In the genomic region with DNA sequence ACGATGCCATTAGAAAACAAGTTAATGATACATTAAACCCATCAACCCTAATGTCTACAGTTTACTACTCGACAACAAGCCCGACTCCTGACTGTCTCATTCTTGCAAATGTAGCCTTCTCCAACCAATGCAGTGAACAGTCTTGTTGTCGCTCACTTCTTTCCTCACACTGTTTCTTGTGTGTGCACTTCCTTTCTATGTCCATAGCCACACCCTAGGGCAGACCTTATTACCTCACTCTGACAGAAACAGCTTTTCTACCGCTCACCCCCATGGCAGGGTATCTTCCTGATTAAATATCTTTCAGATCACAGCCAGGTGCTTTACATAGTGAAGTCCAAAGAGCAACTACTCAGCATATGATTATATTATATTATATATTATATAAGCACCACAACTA, we compare ENCODE assay signal across 16 mouse cellular contexts. TPM values are rescaled to one million over a fixed set of nuclear protein-coding genes. Genes with fewer than 3 reads are reported as not detected.
DNase-seq lines count a peak whose midpoint lies in the region; ATAC-seq and TF ChIP-seq lines count a peak whose summit lies in the region.
"Had no signal": no experiment of that assay in that cellular context is flagged by ENCODE, and none has a peak within 500 bp of the region (broad histone marks: within the 10 kb centered on the region; RNA-seq: fewer than 3 reads in every experiment).

No protein-coding gene starts in this region.

- H3K9ac ChIP-seq in hindbrain, embryonic 15.5 days, result no peak overlapping the region
- no peak overlapping the region for H3K9ac ChIP-seq in hindbrain, embryonic 11.5 days (ENCODE audit: low read depth, low read length)
- H3K9ac ChIP-seq: embryonic facial prominence, embryonic 12.5 days; liver, embryonic 15.5 days had no signal

- H3K9me3 ChIP-seq in hindbrain, embryonic 15.5 days, result no peaks in the 10 kb centered on the region
- no peaks in the 10 kb centered on the region for H3K9me3 ChIP-seq in hindbrain, embryonic 11.5 days (ENCODE audit: control insufficient read depth, low read length)
- H3K9me3 ChIP-seq: embryonic facial prominence, embryonic 12.5 days; liver, embryonic 15.5 days had no signal

- intact Hi-C loops in heart, postnatal 14 days (cut with DNase I), result no loop called here

- WGBS in hindbrain, embryonic 15.5 days, result 65% methylated on average over 5 of the region's 5 CpGs
- WGBS in hindbrain, embryonic 11.5 days, result 83% methylated on average over 5 of the region's 5 CpGs

- H3K4me2 ChIP-seq in hindbrain, embryonic 15.5 days, result 0 out of 2 replicates have a peak overlapping the region, but pooled peaks have one; percentile 13
- H3K4me2 ChIP-seq in hindbrain, embryonic 11.5 days (replicated peaks; ENCODE audit: low read depth, low read length), result no peak overlapping the region
- H3K4me2 ChIP-seq in myocyte (ENCODE audit: low read depth), result peak overlapping the region; percentile 90
- H3K4me2 ChIP-seq: embryonic facial prominence, embryonic 12.5 days; liver, embryonic 15.5 days; midbrain, embryonic 11.5 days had no signal

- H3K4me3 ChIP-seq in hindbrain, embryonic 15.5 days, result no peak overlapping the region
- no peak overlapping the region for H3K4me3 ChIP-seq in hindbrain, embryonic 11.5 days (ENCODE audit: low read depth, low read length)
- H3K4me3 ChIP-seq in myocyte, result peak overlapping the region; percentile 2
- H3K4me3 ChIP-seq: embryonic facial prominence, embryonic 12.5 days; liver, embryonic 15.5 days had no signal

- H3K27me3 ChIP-seq in hindbrain, embryonic 15.5 days, result no peaks in the 10 kb centered on the region
- no peaks in the 10 kb centered on the region for H3K27me3 ChIP-seq in hindbrain, embryonic 11.5 days (ENCODE audit: control insufficient read depth, insufficient read depth, low read length)
- H3K27me3 ChIP-seq in myocyte (ENCODE audit: control insufficient read depth, insufficient read depth, insufficient read length), result no peaks in the 10 kb centered on the region
- H3K27me3 ChIP-seq: embryonic facial prominence, embryonic 12.5 days; liver, embryonic 15.5 days had no signal

- DNase-seq in hindbrain, embryonic 11.5 days (ENCODE audit: low spot score), result no peak
- DNase-seq in CD4-positive, CD25-positive, alpha-beta regulatory T cell, adult 2 months (ENCODE audit: low read depth, low spot score), result peak; percentile 60
- no peak for DNase-seq in urinary bladder, adult 18-20 months (ENCODE audit: low spot score in 2 of 2)
- no peak for DNase-seq in heart, postnatal 14 days
- no peak for DNase-seq in embryo, embryonic 9.5 days (ENCODE audit: extremely low spot score)
- DNase-seq: cerebellum, adult 11-12 months; cerebellum, postnatal 36 days; gastrocnemius, postnatal 14 days; lung, postnatal 14 days; spleen, adult 18-20 months had no signal

- no peak overlapping the region for H3K27ac ChIP-seq in hindbrain, embryonic 15.5 days (replicated peaks)
- H3K27ac ChIP-seq in hindbrain, embryonic 11.5 days (ENCODE audit: low read depth, low read length), result no peak overlapping the region
- H3K27ac ChIP-seq: embryonic facial prominence, embryonic 12.5 days; liver, embryonic 15.5 days had no signal

- H3K36me3 ChIP-seq in hindbrain, embryonic 15.5 days, result no peaks in the 10 kb centered on the region
- H3K36me3 ChIP-seq in hindbrain, embryonic 11.5 days (ENCODE audit: control insufficient read depth, insufficient read depth, low read length), result no peaks in the 10 kb centered on the region
- H3K36me3 ChIP-seq in myocyte (ENCODE audit: control insufficient read depth, insufficient read depth), result no peaks in the 10 kb centered on the region
- H3K36me3 ChIP-seq: embryonic facial prominence, embryonic 12.5 days; liver, embryonic 15.5 days had no signal

- peak; percentile 27 for ATAC-seq in hindbrain, embryonic 15.5 days (ENCODE audit: low FRiP score, low read depth)
- ATAC-seq in hindbrain, embryonic 11.5 days (ENCODE audit: low FRiP score), result no peak
- peak; percentile 59 for ATAC-seq in inflammation-experienced regulatory T-cells, adult 6 months

- H3ac ChIP-seq in myocyte (ENCODE audit: control insufficient read depth, insufficient read length), result no peak overlapping the region

- no peak for TF ChIP-seq POLR2A in myocyte (IDR thresholded peaks at IDR 0.05; ENCODE audit: insufficient read length, low read depth)

- H3K79me2 ChIP-seq in myocyte (ENCODE audit: control insufficient read depth, insufficient read depth), result peaks cover 93% of the 10 kb centered on the region

- peaks cover 36% of the 10 kb centered on the region for H3K4me1 ChIP-seq in hindbrain, embryonic 15.5 days (replicated peaks)
- H3K4me1 ChIP-seq in hindbrain, embryonic 11.5 days (replicated peaks; ENCODE audit: control insufficient read depth, insufficient read depth, low read length), result peaks cover 6% of the 10 kb centered on the region

TF ChIP-seq in myocyte, 11 proteins besides CTCF, POLR2A, EP300 and RAD21:
- TF ChIP-seq TCF12 (IDR thresholded peaks at IDR 0.05; ENCODE audit: insufficient read depth, poor library complexity, severe bottlenecking), result no peak
- no peak for TF ChIP-seq MAX (IDR thresholded peaks at IDR 0.05; ENCODE audit: low read depth)
- TF ChIP-seq E2F4 (IDR thresholded peaks at IDR 0.05; ENCODE audit: insufficient read depth), result no peak
- TF ChIP-seq POLR2AphosphoS2 (IDR thresholded peaks at IDR 0.05; ENCODE audit: insufficient read length, low read depth), result no peak
- TF ChIP-seq SRF (IDR thresholded peaks at IDR 0.05; ENCODE audit: control insufficient read depth, insufficient read length, low read depth), result no peak
- TF ChIP-seq REST (IDR thresholded peaks at IDR 0.05; ENCODE audit: insufficient read depth, insufficient read length), result no peak
- no peak for TF ChIP-seq MYOD1 (IDR thresholded peaks at IDR 0.05; ENCODE audit: control insufficient read depth in 1 of 3, insufficient read length in 2 of 3, low read depth in 2 of 3)
- TF ChIP-seq USF1 (IDR thresholded peaks at IDR 0.05; ENCODE audit: low read depth), result no peak
- TF ChIP-seq MYOG (IDR thresholded peaks at IDR 0.05; ENCODE audit: control insufficient read depth in 1 of 3, insufficient read depth in 1 of 3, insufficient read length in 2 of 3, low read depth in 2 of 3), result no peak
- TF ChIP-seq TCF3 (IDR thresholded peaks at IDR 0.05; ENCODE audit: insufficient read length, low read depth), result no peak
- TF ChIP-seq CEBPB (IDR thresholded peaks at IDR 0.05; ENCODE audit: insufficient read depth, poor library complexity, severe bottlenecking), result no peak

RNA-seq across cellular contexts. Expression of a gene that starts 15.9 kb away (rescaled TPM):
- polyA plus RNA-seq in hindbrain, embryonic 15.5 days (2015; fragmentation: Nextera tagmentation; extraction: Ambion mirVana), result 8.4 and 8.8 TPM in 2 replicates
- polyA plus RNA-seq in hindbrain, embryonic 11.5 days (2014; fragmentation: Nextera tagmentation; extraction: Ambion mirVana), result 10.6 and 12.3 TPM in 2 replicates
- 100 to 1,000 TPM in 2 of 3 experiments, 10 to 100 TPM in 1; 95.7 to 123 (median 121) TPM for polyA plus RNA-seq in inflammation-experienced regulatory T-cells, adult 6 months (2017; shearing (Covaris generic))
- polyA plus RNA-seq in myocyte (2012; fragmentation: generic; extraction: Trizol), result 35.3 TPM
- 10 to 100 TPM; 44.1 to 45.4 TPM for total RNA-seq in heart, postnatal 14 days (2021)
